Mouse (Mus musculus) hindbrain, embryonic 12.5 days (tissue): ENCODE data around the gene Rhou. TPM values are rescaled to one million over a fixed set of nuclear protein-coding genes. Genes with fewer than 3 reads are reported as not detected.

Experiments used
- ATAC-seq: fragments of 200-750 bp; cut with Nextera tagmentation; 2 replicates; pipeline ENCODE4 v1.8.0; 2017; ENCODE audit warnings: moderate TSS enrichment; ENCODE audit not compliant: low FRiP score
- H3K27ac ChIP-seq: fragments of 300-500 bp; sonication (generic); 2 replicates; pipeline ENCODE4 v1.5.1; 2016; ENCODE audit warnings: mild to moderate bottlenecking
- H3K27me3 ChIP-seq: fragments of 300-500 bp; sonication (generic); 2 replicates; pipeline ENCODE4 v1.6.1; 2016; ENCODE audit warnings: mild to moderate bottlenecking
- H3K36me3 ChIP-seq: fragments of 300-500 bp; sonication (generic); 2 replicates; pipeline ENCODE4 v1.6.1; 2016; ENCODE audit warnings: mild to moderate bottlenecking
- H3K4me1 ChIP-seq: fragments of 300-500 bp; sonication (generic); 2 replicates; pipeline ENCODE4 v1.6.1; 2016
- H3K4me2 ChIP-seq: fragments of 300-500 bp; sonication (generic); replicated peaks from 2 replicates; pipeline ENCODE4 v1.6.1; 2016; ENCODE audit warnings: mild to moderate bottlenecking
- H3K4me3 ChIP-seq: fragments of 300-500 bp; sonication (generic); 2 replicates; pipeline ENCODE4 v1.5.1; 2016; ENCODE audit warnings: mild to moderate bottlenecking
- H3K9ac ChIP-seq: fragments of 300-500 bp; sonication (generic); 2 replicates; pipeline ENCODE4 v1.6.1; 2016; ENCODE audit warnings: mild to moderate bottlenecking, moderate library complexity
- H3K9me3 ChIP-seq: fragments of 300-500 bp; sonication (generic); replicated peaks from 2 replicates; pipeline ENCODE4 v1.6.1; 2016; ENCODE audit warnings: mild to moderate bottlenecking
- WGBS: fragments of 180-500 bp; shearing (Covaris S2); methylation state at CpG from one replicate; pipeline ENCODE4 v1.1.7; 2016; 5-methylcytosine and 5-hydroxymethylcytosine counted together
- polyA plus RNA-seq: library from polyadenylated mRNA; unstranded; fragments of >200 nt; fragmentation: Nextera tagmentation; extraction: Ambion mirVana; gene quantifications from 2 replicates; pipeline ENCODE4 v1.2.1, GENCODE M21; 2016

The Rhou gene
- polyA plus RNA-seq, 1 experiment from 2014 or later: 11.6 TPM

- ATAC-seq: no peak
- Histone ChIP-seq H3K4me1 (0 out of 2 replicates have a peak, but pooled peaks cover 9% of the 10 kb centered on the region), H3K27ac (no peak overlapping the region), H3K27me3 (no peaks in the 10 kb centered on the region; the same call in 1 of the 2 replicates), H3K9me3 (no peaks in the 10 kb centered on the region), H3K9ac (no peak overlapping the region), H3K36me3 (no peaks in the 10 kb centered on the region), H3K4me3 (no peak overlapping the region), H3K4me2 (peak overlapping the region; percentile 27)
- 22% methylated on average over 18 of the region's 18 CpGs for WGBS
These were observed 28.5 kb downstream of the Rhou start for GRCm38 (mm10) chr8:123682073-123682761.

GRCm38 (mm10) chr8:123683321-123683720 is 29.6 kb downstream of the Rhou start:
- Histone ChIP-seq H3K9ac (no peak overlapping the region), H3K36me3 (no peaks in the 10 kb centered on the region), H3K4me2 (no peak overlapping the region), H3K4me1 (0 out of 2 replicates have a peak, but pooled peaks cover 9% of the 10 kb centered on the region), H3K4me3 (no peak overlapping the region), H3K9me3 (no peaks in the 10 kb centered on the region), H3K27ac (no peak overlapping the region), H3K27me3 (no peaks in the 10 kb centered on the region; the same call in 1 of the 2 replicates)
- 56% methylated on average over 7 of the region's 7 CpGs for WGBS
- ATAC-seq: no peak

GRCm38 (mm10) chr8:123684806-123685205 is 31.1 kb downstream of the Rhou start:
- peak overlapping the region; percentile 64 for H3K27ac ChIP-seq
- no peaks in the 10 kb centered on the region for H3K9me3 ChIP-seq
- 0 out of 2 replicates have a peak, but pooled peaks cover 9% of the 10 kb centered on the region for H3K4me1 ChIP-seq
- no peaks in the 10 kb centered on the region for H3K36me3 ChIP-seq
- H3K4me3 ChIP-seq: no peak overlapping the region
- WGBS: 86% methylated on average over 7 of the region's 7 CpGs
- no peak overlapping the region for H3K9ac ChIP-seq
- ATAC-seq: no peak
- H3K27me3 ChIP-seq: no peaks in the 10 kb centered on the region; the same call in 1 of the 2 replicates
- H3K4me2 ChIP-seq: no peak overlapping the region

GRCm38 (mm10) chr8:123685477-123685876 is 31.7 kb downstream of the Rhou start:
- no peak overlapping the region for H3K9ac ChIP-seq
- no peaks in the 10 kb centered on the region for H3K9me3 ChIP-seq
- no peaks in the 10 kb centered on the region; the same call in 1 of the 2 replicates for H3K27me3 ChIP-seq
- peak overlapping the region; percentile 73 for H3K27ac ChIP-seq
- H3K4me1 ChIP-seq: 0 out of 2 replicates have a peak, but pooled peaks cover 9% of the 10 kb centered on the region
- H3K36me3 ChIP-seq: no peaks in the 10 kb centered on the region
- H3K4me2 ChIP-seq: no peak overlapping the region
- ATAC-seq: no peak
- H3K4me3 ChIP-seq: no peak overlapping the region
- 64% methylated on average over 4 of the region's 4 CpGs for WGBS

- WGBS: 69% methylated on average over 4 of the region's 4 CpGs
- H3K27me3 ChIP-seq: no peaks in the 10 kb centered on the region; the same call in 1 of the 2 replicates
- H3K4me3 ChIP-seq: no peak overlapping the region
- no peak for ATAC-seq
- H3K27ac ChIP-seq: no peak overlapping the region
- no peaks in the 10 kb centered on the region for H3K36me3 ChIP-seq
- 0 out of 2 replicates have a peak, but pooled peaks cover 3% of the 10 kb centered on the region for H3K4me1 ChIP-seq
- H3K9ac ChIP-seq: no peak overlapping the region
- no peak overlapping the region for H3K4me2 ChIP-seq
- no peaks in the 10 kb centered on the region for H3K9me3 ChIP-seq
These were observed 34.1 kb downstream of the Rhou start for GRCm38 (mm10) chr8:123687826-123688225.

GRCm38 (mm10) chr8:123692165-123692962 is 38.6 kb downstream of the Rhou start:
- no peaks in the 10 kb centered on the region for H3K36me3 ChIP-seq
- no peak overlapping the region for H3K4me3 ChIP-seq
- no peak overlapping the region for H3K27ac ChIP-seq
- no peak for ATAC-seq
- no peaks in the 10 kb centered on the region for H3K9me3 ChIP-seq
- 88% methylated on average over 10 of the region's 10 CpGs for WGBS
- H3K4me1 ChIP-seq: no peaks in the 10 kb centered on the region
- no peak overlapping the region for H3K9ac ChIP-seq
- H3K27me3 ChIP-seq: no peaks in the 10 kb centered on the region; the same call in 1 of the 2 replicates
- H3K4me2 ChIP-seq: no peak overlapping the region

GRCm38 (mm10) chr8:123696167-123696566 is 42.4 kb downstream of the Rhou start:
- ATAC-seq: no peak
- Histone ChIP-seq H3K9ac (no peak overlapping the region), H3K4me2 (no peak overlapping the region), H3K4me3 (no peak overlapping the region), H3K4me1 (peaks cover 9% of the 10 kb centered on the region), H3K36me3 (no peaks in the 10 kb centered on the region), H3K27ac (no peak overlapping the region), H3K27me3 (no peaks in the 10 kb centered on the region), H3K9me3 (no peaks in the 10 kb centered on the region)
- 77% methylated on average over 9 of the region's 9 CpGs for WGBS

GRCm38 (mm10) chr8:123697329-123697728 is 43.6 kb downstream of the Rhou start:
- Histone ChIP-seq H3K27me3 (no peaks in the 10 kb centered on the region), H3K36me3 (no peaks in the 10 kb centered on the region), H3K9ac (no peak overlapping the region), H3K4me1 (peaks cover 12% of the 10 kb centered on the region), H3K4me3 (no peak overlapping the region), H3K4me2 (no peak overlapping the region), H3K9me3 (no peaks in the 10 kb centered on the region), H3K27ac (no peak overlapping the region)
- no peak for ATAC-seq
- WGBS: 65% methylated on average over 5 of the region's 5 CpGs

- Histone ChIP-seq H3K4me2 (no peak overlapping the region), H3K4me3 (no peak overlapping the region), H3K27me3 (no peaks in the 10 kb centered on the region), H3K4me1 (peaks cover 12% of the 10 kb centered on the region), H3K9ac (no peak overlapping the region), H3K36me3 (no peaks in the 10 kb centered on the region), H3K27ac (no peak overlapping the region), H3K9me3 (no peaks in the 10 kb centered on the region)
- WGBS: 55% methylated on average over 12 of the region's 12 CpGs
- no peak for ATAC-seq
These were observed 46.8 kb downstream of the Rhou start for GRCm38 (mm10) chr8:123700399-123701070.

- H3K27ac ChIP-seq: no peak overlapping the region
- H3K4me3 ChIP-seq: no peak overlapping the region
- no peaks in the 10 kb centered on the region for H3K9me3 ChIP-seq
- no peak overlapping the region for H3K9ac ChIP-seq
- WGBS: 74% methylated on average over 15 of the region's 15 CpGs
- H3K4me1 ChIP-seq: peaks cover 12% of the 10 kb centered on the region
- H3K36me3 ChIP-seq: no peaks in the 10 kb centered on the region
- no peaks in the 10 kb centered on the region for H3K27me3 ChIP-seq
- no peak for ATAC-seq
- no peak overlapping the region for H3K4me2 ChIP-seq
These were observed 48.3 kb downstream of the Rhou start for GRCm38 (mm10) chr8:123701952-123702587.

- WGBS: 73% methylated on average over 5 of the region's 5 CpGs
- Histone ChIP-seq H3K27ac (no peak overlapping the region), H3K9me3 (no peaks in the 10 kb centered on the region), H3K27me3 (no peaks in the 10 kb centered on the region), H3K4me2 (no peak overlapping the region), H3K4me3 (no peak overlapping the region), H3K9ac (no peak overlapping the region), H3K36me3 (no peaks in the 10 kb centered on the region), H3K4me1 (peaks cover 12% of the 10 kb centered on the region)
- ATAC-seq: no peak
These were observed 51.6 kb downstream of the Rhou start for GRCm38 (mm10) chr8:123705376-123705775.

GRCm38 (mm10) chr8:123707137-123707536 is 53.4 kb downstream of the Rhou start:
- no peak for ATAC-seq
- H3K36me3 ChIP-seq: no peaks in the 10 kb centered on the region
- H3K4me3 ChIP-seq: no peak overlapping the region
- no peaks in the 10 kb centered on the region for H3K9me3 ChIP-seq
- H3K4me2 ChIP-seq: no peak overlapping the region
- H3K27me3 ChIP-seq: no peaks in the 10 kb centered on the region
- 91% methylated on average over 16 of the region's 16 CpGs for WGBS
- no peak overlapping the region for H3K9ac ChIP-seq
- peaks cover 4% of the 10 kb centered on the region; the same call in 1 of the 2 replicates for H3K4me1 ChIP-seq
- H3K27ac ChIP-seq: no peak overlapping the region
